Mouse (Mus musculus) left cerebral cortex, postnatal 25 days (tissue): ENCODE results near the gene Ercc4. TPM values are rescaled to one million over a fixed set of nuclear protein-coding genes. Genes with fewer than 3 reads are reported as not detected.
"Not testable (repeated sequence)": the region's sequence is repeated elsewhere in the genome, so short reads cannot be mapped to it uniquely, and the experiment has no call there.

Experiments
- DNase-seq, 2 experiments: peaks; one replicate each; pipeline ENCODE4 v3.0.0; 2022; ENCODE audit warnings: low spot score in 2 of 2, mixed read lengths in 1 of 2
- intact Hi-C: fragments of 180-260 bp; cut with DNase I; formaldehyde crosslinking; loops from one replicate; pipeline ENCODE4 v1.15.1; 2025
- total RNA-seq, 2 experiments: library from RNA; stranded (reverse); gene quantifications; 2 replicates each; pipeline ENCODE4 v1.2.3; 2021

The Ercc4 gene
- 10 to 100 TPM; 22.2 to 24.2 TPM for total RNA-seq

DNA sequence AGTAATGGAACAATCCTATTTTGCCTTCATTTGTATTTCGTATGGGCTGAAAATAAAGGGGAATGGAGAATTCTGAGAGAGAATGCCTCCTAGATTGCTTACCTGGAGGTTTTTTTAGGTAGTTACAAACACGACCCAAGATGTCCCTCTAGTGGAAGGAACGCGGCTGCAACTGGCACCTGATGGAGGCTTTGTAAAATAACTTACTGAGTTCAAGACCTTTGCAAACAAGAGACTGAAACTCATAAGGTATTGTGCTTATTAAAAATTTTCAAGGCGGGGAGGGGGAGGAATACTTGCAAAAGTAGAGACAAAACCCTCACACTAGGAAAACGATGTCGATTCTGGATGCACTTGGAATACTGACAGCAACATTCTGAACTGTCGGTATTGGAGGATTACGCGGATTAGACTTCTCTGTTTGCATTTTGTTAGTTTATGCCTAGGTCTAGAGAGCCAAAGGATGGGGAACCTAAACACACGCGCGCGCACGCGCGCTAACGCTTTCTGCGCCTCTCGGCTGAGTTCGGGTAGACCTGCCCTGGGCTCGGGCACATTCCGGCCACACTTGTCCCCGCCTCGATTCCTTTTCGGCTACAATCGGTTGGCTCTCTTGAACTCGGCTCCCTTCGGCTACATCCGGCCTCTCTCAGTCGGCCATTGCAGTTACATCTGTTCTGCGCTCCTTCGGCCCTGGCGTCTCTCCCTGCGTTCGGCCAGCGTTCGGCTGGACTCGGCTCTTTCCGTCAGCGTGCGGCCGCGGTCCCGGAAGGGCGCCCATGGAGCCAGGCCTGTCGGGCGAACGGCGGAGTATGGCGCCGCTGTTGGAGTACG, at the start of gene Ercc4:
TSS of gene Ercc4 (plus strand) at position 529 of the 834 bp plus-strand sequence.
- DNase-seq = peak; percentile 96 to 97
- intact Hi-C loops = loop anchor here (10.0 kb wide), 2 partner anchors 1125 to 1685 kb away; partner anchors contain the start of gene Shisa9

GRCm38 (mm10) chr16:13061113-13061512, 48.4 kb upstream of the Ercc4 start:
- DNase-seq = no peak

GRCm38 (mm10) chr16:13074176-13074575, 35.3 kb upstream of the Ercc4 start:
- no peak for DNase-seq
- intact Hi-C loops = no loop called here

More at GRCm38 (mm10) chr16:13061113-13061512, 48.4 kb upstream of the Ercc4 start:
- intact Hi-C loops = no loop called here

GRCm38 (mm10) chr16:13080161-13080560, 29.3 kb upstream of the Ercc4 start:
- peak in 1 of 2 experiments; percentile 6 for DNase-seq
- intact Hi-C loops = no loop called here

- intact Hi-C loops = no loop called here
- no peak for DNase-seq
Measured at GRCm38 (mm10) chr16:13083155-13083798, 26.2 kb upstream of the Ercc4 start.

DNA sequence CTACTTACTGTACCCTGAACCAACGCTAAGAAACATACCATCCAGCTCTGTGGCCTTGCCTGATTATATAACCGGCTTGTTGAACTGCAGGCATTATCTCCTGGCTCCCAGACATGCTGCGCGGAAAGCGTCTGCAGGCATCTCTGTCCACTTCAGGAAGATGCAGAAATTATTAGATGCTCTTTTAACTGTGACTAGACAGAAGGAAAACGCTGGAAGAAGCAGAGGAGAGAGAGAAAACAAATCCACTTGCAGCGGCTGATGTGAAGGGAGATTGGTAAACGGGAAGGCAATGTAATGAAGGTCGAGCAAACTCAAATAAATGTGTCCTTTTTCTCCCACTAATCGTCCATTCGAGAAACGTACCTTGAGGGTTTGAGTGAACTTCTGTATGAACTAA, 1.1 kb upstream of the Ercc4 start:
- no peak for DNase-seq

GRCm38 (mm10) chr16:13109990-13110595, 609 bp downstream of the Ercc4 start:
- intact Hi-C loops = loop anchor here (10.0 kb wide), 4 partner anchors 415 to 1685 kb away; partner anchors contain the start of gene Shisa9
- DNase-seq = no peak

More for the DNA sequence above, 1.1 kb upstream of the Ercc4 start:
- intact Hi-C loops = loop anchor here (10.0 kb wide), 2 partner anchors 1124 to 1684 kb away; partner anchors contain the start of gene Shisa9

DNA sequence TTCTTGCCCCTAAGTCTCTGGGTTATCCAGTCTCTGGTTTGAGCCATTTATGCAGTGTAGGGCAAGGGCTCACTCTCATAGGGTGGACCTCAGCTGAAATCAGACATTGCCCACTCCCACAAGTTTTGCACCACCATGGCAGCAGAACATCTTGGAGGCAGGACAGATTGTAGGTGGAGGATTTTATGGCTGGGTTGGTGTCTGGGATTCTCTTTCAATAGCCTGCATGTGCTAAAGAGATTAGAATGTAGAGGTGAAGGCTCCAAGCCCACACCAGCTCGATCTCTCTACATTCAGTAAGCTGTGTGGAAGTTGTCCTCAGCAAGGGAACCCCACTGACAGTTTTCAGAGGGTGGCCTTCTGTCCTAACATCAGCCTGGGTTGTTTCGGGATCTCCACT, 5.3 kb downstream of the Ercc4 start:
- no peak for DNase-seq
- intact Hi-C loops = loop anchor here (10.0 kb wide), 2 partner anchors 410 to 510 kb away; no protein-coding TSS in a partner anchor

DNA sequence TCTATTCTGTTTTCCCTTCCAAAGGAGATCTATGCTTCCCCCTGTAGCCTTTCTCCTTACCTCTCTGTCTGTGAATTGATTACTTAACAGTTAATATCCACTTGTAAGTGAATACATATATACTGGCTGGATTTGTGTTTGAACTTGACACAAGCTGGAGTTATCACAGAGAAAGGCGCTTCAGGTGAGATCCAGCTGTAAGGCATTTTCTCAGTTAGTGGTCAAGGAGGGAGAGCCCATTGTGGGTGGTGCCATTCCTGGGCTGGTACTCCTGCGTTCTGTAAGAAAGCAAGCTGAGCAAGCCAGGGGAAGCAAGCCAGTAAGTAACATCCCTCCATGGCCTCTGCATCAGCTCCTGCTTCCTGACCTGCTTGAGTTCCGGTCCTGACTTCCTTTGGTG, 6.0 kb downstream of the Ercc4 start:
- intact Hi-C loops = loop anchor here (10.0 kb wide), 2 partner anchors 409 to 509 kb away; no protein-coding TSS in a partner anchor
- DNase-seq = not testable (repeated sequence)

DNA sequence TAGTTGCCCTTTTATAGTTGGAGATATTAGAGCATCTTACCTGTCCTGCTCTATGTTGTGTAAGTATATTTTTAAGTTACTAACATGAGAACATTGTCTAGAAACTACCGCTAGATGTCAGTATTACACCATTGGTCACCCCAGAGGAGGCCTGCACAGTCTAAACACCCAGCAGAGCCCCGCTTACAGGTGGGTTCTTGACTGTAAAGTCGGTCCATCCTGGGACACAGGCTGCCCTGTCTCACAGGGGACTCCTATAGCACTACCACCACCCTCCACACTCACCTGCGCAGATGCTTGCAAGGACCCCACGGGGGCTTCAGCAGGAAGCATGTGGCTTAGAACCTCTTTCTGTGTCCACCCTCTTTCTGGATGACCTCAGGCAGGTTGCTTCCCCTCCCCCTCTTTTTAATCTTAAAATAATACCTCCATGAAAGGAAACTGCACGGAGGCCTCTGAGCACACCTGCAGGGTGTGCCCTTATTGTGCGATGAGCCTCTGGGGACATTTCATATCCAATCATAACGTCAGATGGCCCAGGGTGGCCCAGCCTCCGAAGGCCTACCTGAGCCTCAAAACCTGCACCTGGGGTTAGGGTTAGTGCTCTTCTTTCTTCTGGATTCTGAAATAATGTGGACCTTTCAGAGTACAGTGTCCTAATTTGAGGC, 7.9 kb downstream of the Ercc4 start:
- intact Hi-C loops = loop anchor here (10.0 kb wide), 2 partner anchors 407 to 507 kb away; no protein-coding TSS in a partner anchor

DNA sequence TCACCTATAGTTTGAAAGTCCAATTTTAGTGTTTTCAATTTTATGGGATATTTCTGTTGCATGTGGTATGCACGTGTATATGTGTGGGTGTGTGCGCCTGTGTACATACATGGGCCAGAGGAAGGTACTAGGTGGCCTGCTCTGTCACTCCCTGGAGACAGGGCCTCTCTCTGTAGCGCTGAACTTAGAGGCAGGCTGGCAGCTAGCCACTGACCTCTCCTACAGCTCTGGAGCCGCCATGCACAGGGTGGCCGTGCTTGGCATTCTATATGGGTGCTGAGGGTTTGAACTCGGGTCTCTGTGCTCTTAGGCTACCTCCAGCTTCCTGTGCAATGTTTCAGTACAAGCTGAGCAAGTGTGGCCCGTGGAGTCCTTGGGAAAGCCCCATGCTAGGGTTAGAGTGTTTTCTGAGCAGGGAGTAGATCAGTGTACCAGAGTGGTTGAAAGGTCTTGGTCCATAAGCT, 8.5 kb downstream of the Ercc4 start:
- intact Hi-C loops = loop anchor here (10.0 kb wide), 2 partner anchors 407 to 507 kb away; no protein-coding TSS in a partner anchor
- no peak for DNase-seq

More for the DNA sequence above, 7.9 kb downstream of the Ercc4 start:
- DNase-seq = peak; percentile 45 to 66

GRCm38 (mm10) chr16:13118754-13119294, 9.3 kb downstream of the Ercc4 start:
- intact Hi-C loops = loop anchor here (10.0 kb wide), 2 partner anchors 406 to 506 kb away; no protein-coding TSS in a partner anchor
- no peak for DNase-seq

- intact Hi-C loops = loop anchor here (10.0 kb wide), 2 partner anchors 405 to 505 kb away; no protein-coding TSS in a partner anchor
- no peak for DNase-seq
Measured at GRCm38 (mm10) chr16:13119641-13120350, 10.3 kb downstream of the Ercc4 start.

DNA sequence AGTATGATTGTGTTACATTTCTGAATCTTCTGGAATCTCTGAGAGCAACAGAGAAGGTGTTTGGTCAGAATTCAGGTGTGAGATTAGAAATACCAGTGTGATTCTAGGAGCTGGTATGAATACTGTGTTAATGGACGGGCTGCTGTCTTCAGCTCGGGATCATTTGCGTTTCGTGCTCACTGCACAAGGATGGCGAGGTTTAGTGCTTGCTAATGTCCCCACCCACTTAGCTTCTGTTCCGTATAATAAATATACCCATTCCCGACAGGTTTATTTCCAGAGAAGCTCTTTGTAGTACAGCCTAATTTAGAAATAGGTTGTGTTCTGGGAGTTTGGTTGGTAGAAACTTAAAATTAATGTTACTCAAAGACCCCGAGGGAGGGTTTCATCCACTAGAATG, 15.9 kb downstream of the Ercc4 start:
- intact Hi-C loops = no loop called here
- peak in 1 of 2 experiments; percentile 50 for DNase-seq

DNA sequence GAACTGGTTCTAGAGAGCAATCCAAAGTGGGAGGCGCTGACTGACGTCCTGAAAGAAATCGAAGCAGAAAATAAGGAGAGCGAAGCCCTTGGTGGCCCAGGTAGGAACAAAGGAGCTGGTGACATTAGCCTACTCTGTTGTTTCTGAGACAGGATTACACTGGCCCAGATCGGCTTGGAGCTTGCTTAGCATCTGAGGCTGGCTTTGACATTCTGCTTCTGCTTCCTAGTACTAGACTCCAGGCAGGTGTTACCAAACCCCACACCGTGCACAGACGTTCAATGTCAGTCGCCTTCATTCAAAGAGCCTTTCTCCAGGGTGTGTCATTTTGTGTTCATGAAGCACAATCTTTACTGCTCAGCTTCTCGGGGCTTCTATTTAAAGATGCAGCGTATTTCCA, 18.1 kb downstream of the Ercc4 start:
- no peak for DNase-seq
- intact Hi-C loops = no loop called here

GRCm38 (mm10) chr16:13130412-13130811, 20.9 kb downstream of the Ercc4 start:
- no peak for DNase-seq
- intact Hi-C loops = no loop called here

GRCm38 (mm10) chr16:13141220-13141619, 31.7 kb downstream of the Ercc4 start:
- intact Hi-C loops = no loop called here
- no peak for DNase-seq

GRCm38 (mm10) chr16:13143932-13144331, 34.4 kb downstream of the Ercc4 start:
- no peak for DNase-seq
- intact Hi-C loops = no loop called here
